Mouse (Mus musculus) lung, postnatal 25 days (tissue): ENCODE data around the gene Elmod3.

ENCODE experiments used
- DNase-seq: peaks from one replicate; pipeline ENCODE4 v3.0.0; 2022; ENCODE audit warnings: low spot score

Gene Elmod3

GRCm38 (mm10) chr6:72610261-72610660 is 12.0 kb upstream of the Elmod3 start:
- DNase-seq = no peak

- DNase-seq = no peak
These were observed 10.5 kb upstream of the Elmod3 start for GRCm38 (mm10) chr6:72608662-72609184.

GRCm38 (mm10) chr6:72607676-72608075 is 9.5 kb upstream of the Elmod3 start:
- no peak for DNase-seq

GRCm38 (mm10) chr6:72607060-72607459 is 8.8 kb upstream of the Elmod3 start:
- DNase-seq = no peak

- no peak for DNase-seq
These were observed 5.9 kb upstream of the Elmod3 start for GRCm38 (mm10) chr6:72604066-72604465.

GRCm38 (mm10) chr6:72601732-72602131 is 3.5 kb upstream of the Elmod3 start:
- peak; percentile 90 for DNase-seq

GRCm38 (mm10) chr6:72600771-72601170 is 2.6 kb upstream of the Elmod3 start:
- no peak for DNase-seq

GRCm38 (mm10) chr6:72600216-72600615 is 2.0 kb upstream of the Elmod3 start:
- DNase-seq = no peak

- no peak for DNase-seq
These were observed 761 bp upstream of the Elmod3 start for GRCm38 (mm10) chr6:72598791-72599557.

GRCm38 (mm10) chr6:72597083-72597874 is 934 bp downstream of the Elmod3 start:
- peak; percentile 56 for DNase-seq

GRCm38 (mm10) chr6:72593914-72594313 is 4.3 kb downstream of the Elmod3 start:
- DNase-seq = no peak

- DNase-seq = no peak
These were observed 5.0 kb downstream of the Elmod3 start for GRCm38 (mm10) chr6:72593011-72593803.

GRCm38 (mm10) chr6:72590111-72590510 is 8.1 kb downstream of the Elmod3 start:
- DNase-seq = no peak

GRCm38 (mm10) chr6:72588307-72588706 is 9.9 kb downstream of the Elmod3 start:
- no peak for DNase-seq

- no peak for DNase-seq
These were observed 11.5 kb downstream of the Elmod3 start for GRCm38 (mm10) chr6:72586701-72587100.

- DNase-seq = no peak
These were observed 14.1 kb downstream of the Elmod3 start for GRCm38 (mm10) chr6:72584154-72584553.

GRCm38 (mm10) chr6:72583211-72583839 is 14.9 kb downstream of the Elmod3 start:
- DNase-seq = no peak

GRCm38 (mm10) chr6:72581625-72582382 is 16.4 kb downstream of the Elmod3 start:
- peak; percentile 28 for DNase-seq

GRCm38 (mm10) chr6:72576041-72576440 is 22.2 kb downstream of the Elmod3 start:
- DNase-seq = no peak

- DNase-seq = no peak
These were observed 26.4 kb downstream of the Elmod3 start for GRCm38 (mm10) chr6:72571826-72572225.
